Mouse (Mus musculus): Measurements from ENCODE around the gene Sdhd. TPM values are rescaled to one million over a fixed set of nuclear protein-coding genes. Genes with fewer than 3 reads are reported as not detected.
"Not testable (repeated sequence)": the region's sequence is repeated elsewhere in the genome, so short reads cannot be mapped to it uniquely, and the experiment has no call there.

The Sdhd gene
- total RNA-seq (2021): 100 to 1,000 TPM; 104 to 118 TPM
- long read RNA-seq, experiment 1, transcript Sdhd-201 (4 exons, 1,231 nt): major isoform, 127 of 172 reads
- long read RNA-seq, experiment 1, partial matches to known transcripts: 42 of 172 reads
- long read RNA-seq, experiment 1, other reads (novel, unspliced or antisense): 3 of 172 reads
- long read RNA-seq, experiment 2, transcript Sdhd-201 (4 exons, 1,231 nt): major isoform, 105 of 136 reads
- long read RNA-seq, experiment 2, partial matches to known transcripts: 29 of 136 reads
- long read RNA-seq, experiment 2, other reads (novel, unspliced or antisense): 2 of 136 reads

DNA sequence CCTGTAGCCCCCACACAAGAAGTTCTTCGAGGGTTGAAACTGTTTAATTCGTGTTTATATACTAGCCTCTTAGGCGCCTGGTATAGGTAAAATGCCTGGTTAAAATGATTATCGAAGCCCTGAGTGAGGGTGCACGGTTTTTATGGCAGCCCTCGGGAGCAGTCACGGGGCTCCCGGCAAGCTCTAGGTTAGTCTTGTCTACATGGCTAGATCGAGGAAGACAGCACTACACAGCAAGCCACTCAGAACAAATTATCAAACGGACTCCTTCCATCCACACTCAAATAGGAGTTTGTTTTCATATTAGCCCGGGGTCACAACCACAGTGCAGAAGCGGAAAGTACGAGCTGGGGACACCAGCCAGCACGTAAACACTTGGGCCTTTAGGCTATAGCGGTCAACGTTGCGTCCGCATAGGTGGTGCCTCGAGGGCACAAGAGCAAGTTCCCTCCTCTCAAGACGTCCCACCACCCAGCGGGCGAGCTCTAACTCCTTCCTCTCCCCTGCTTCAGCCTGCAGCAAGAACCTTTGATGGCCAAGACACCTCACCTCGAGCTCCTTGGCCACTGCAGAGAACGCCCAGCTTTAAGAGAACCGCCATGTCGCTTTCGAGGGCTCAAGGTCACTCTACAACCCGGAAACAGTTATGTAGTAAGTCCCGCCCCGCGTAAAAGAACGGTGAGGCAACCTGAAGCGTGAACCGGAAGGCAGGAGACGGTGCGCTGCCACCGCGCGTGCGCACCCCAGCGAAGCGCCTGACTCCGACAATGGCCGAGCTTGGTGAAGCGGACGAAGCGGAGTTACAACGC lies at the start of gene Sdhd, which contains the start of gene Timm8b:
TSS of gene Sdhd (minus strand) at position 624 of the 809 bp plus-strand sequence.
TSS of gene Timm8b (plus strand) at position 722 of the 809 bp plus-strand sequence.
- DNase-seq (ENCODE audit: low spot score in 2 of 2): peak; percentile 90 to 94

DNA sequence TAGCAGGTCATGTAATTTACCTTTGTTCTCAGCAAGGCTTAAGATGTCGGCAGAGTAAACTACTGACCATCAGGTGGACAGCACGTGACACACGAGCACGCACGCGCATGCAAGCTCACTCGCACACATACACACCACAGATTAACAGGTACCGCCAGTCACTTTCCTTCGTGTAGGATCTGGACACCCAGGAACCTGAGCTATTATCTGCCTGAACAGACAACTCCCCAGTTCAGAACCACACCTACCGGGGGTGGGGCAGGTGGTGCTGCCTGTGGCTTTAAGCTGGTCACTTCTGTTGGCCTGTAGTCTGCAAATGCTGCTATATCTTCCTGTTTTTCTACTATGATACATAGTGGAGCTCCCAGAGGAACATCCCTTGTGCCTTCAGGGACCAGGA lies 46.9 kb upstream of the Sdhd start:
- no peak for DNase-seq (ENCODE audit: low spot score in 2 of 2)

DNA sequence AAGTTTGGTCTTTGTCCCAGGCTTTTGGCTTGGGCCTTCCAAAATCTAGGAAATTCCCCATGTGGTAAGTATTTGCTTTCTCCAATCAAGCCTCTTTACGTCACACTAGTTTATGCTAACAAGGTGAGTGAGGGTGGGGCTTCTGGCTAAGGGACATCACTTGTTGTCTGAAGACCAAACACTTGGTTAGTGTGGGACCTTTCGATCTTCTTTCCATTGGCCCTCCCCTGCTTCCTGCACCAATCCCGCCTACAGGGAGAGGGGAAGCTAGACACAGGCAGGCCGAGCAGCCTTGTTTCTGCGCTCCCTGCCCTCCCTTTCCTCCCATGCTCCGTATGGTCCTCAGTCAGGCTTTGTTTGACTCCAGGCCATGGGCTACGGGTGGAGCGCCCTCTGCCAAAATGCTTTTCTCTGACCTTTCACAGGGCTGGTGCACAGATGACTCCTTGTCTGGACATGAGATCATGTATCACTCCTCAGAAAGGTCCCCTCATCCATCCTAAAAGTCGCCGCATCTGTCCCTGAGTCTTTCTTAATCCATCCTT lies 43.3 kb upstream of the Sdhd start:
- no peak for DNase-seq (ENCODE audit: low spot score in 2 of 2)

DNA sequence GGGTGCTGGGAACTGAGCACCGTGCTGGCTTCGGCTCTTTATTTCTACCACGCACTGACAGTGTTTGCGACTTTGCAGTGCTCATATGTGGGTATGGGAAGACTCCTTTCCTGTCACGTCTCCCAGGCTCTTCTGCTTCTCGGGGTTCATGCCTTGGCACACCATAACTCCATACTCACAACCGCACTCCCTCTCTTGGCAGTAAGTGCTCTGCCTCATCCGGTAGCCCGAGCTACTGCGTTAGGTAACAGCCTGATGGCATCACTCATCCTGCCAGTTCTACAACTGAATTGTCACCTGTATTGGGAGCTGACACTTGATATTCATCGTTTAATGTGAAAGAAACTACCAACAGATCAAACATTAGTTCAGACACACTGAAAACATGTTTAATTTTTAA lies 30.7 kb upstream of the Sdhd start:
- no peak for DNase-seq (ENCODE audit: low spot score in 2 of 2)

DNA sequence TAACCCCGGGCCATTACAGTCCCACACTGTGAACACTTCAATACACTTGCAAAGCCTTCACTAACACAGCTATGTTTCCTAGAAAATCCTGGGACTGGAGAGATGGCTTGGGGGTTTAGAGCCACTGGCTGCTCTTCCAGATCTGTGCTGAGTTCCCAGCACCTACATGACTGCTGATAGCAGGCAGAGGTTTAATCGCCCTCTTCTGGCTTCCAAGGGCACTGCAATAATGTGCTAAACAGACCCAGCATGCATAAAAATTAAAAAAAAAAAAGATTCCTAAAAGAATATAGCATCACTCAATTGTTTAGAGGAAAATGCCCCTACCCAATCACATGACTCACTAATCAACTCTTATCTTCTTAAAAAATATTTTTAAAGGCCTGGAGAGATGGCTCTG lies 29.4 kb upstream of the Sdhd start:
- no peak for DNase-seq (ENCODE audit: low spot score in 2 of 2)

DNA sequence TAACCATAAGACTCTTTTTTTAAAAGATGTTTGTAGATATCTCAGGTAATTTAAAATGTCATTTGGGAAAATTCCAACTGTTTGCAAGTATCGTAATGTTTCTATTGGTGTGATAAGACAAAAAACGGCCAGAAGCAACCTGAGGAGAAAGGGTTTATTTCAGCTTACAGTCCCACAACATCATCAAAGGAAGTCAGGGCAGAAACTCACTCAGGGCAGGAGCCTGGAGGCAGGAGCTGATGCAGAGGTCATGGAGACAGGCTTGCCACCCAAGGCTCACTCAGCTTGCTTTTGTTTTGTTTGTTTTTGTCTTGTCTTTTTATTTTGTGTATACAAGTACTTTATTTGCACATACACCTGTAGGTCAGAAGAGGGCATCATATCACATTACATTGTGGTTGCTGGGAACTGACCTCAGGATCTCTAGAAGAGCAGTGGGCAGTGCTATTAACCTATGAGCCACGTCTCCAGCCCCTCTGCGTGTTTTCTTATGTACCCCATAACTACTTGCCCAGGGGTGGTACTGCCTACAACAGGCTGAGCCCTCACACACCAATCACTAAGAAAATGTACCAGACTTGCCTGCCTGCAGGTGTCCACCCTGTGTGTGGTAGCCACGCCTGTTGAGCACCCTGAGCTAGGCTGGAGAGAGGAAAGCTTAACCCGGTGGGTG lies 28.5 kb upstream of the Sdhd start:
- DNase-seq (ENCODE audit: low spot score in 2 of 2): no peak

DNA sequence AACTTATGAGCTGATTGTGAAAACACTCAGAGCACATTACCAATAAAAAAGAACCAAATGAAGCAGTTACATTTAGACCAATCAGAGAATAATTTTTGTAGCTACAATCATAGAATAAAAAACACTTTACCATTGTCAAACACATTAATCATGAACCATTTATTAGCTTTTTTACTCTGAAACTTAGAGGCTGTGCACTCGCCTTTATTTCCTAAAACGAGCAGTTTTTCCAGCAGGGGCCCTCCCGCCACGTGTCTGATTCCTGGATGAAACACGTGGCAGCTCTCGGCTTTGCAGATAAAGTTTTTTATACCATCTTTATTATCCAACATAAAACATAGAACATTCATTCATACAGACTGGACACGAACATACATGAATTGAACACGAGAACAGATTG lies 27.3 kb upstream of the Sdhd start:
- not testable (repeated sequence) for DNase-seq (ENCODE audit: low spot score in 2 of 2)

DNA sequence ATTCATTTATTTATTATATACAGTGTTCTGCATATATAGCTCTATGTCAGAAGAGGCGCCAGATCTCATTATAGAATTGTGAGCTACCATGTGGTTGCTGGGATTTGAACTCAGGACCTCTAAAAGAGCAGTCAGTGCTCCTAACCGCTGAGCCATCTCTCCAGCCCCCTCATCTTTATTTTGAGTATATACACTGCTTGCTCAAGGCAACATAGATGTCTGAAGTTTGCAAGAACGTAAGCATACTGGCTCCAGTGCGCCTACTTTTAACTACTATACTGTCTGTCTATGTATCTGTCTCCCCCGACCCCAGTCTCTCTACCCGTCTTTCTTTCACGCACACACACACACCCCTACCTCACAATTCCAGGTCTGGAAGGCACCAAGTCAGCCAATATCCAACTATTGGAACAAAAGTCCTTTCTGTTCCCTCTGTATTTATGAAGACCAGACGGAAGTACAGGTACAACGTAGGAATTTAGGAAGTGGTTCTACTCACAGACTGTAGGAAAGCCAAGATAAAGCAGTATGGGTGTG lies 14.2 kb upstream of the Sdhd start:
- no peak for DNase-seq (ENCODE audit: low spot score in 2 of 2)

DNA sequence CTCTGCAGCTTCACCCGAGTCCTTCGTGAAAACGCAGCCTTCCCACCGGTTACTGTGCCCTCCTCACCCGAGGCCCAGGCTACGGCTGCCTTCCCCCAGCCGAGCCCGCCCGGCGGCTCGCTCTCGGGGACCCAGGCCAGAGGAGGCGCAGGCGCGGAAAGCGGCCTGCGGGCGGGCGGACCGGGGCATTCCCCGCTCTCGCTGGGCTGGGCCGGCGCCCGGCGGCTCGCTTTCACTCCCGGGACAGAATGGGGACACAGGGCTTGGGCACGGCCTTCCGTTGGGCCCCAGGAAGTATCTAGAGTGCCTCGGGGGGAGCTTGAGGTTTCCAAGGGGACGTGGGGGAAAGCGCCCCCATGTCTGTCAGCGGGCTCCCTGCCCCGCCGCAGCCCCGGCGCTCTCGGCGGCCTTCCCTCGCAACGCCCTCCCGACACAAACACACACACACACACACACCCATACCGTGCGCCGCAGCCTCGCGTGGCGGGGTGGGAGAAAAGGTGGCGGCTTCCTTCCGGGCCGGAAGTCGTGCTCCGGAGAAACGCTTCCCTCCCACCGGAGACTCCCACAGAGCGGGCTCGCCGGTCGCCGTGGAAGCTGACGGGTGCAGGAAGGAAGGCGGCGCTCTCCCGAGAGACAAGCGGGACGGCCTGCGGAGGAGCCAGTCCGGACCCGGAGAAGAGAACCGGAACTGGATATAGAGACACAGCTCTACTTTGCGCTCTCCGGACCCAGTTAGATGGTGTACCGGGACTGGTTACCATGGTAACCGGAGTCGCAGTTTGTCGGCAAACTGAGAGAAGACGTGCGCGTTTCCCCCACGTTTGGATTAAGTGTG lies 13.4 kb upstream of the Sdhd start, which contains the start of the genes Pih1d2 and Nkapd1:
TSS of gene Pih1d2 (plus strand) at position 556 of the 838 bp plus-strand sequence.
TSS of gene Nkapd1 (minus strand) at position 699 of the 838 bp plus-strand sequence.
- DNase-seq (ENCODE audit: low spot score in 2 of 2): peak; percentile 84 to 86

DNA sequence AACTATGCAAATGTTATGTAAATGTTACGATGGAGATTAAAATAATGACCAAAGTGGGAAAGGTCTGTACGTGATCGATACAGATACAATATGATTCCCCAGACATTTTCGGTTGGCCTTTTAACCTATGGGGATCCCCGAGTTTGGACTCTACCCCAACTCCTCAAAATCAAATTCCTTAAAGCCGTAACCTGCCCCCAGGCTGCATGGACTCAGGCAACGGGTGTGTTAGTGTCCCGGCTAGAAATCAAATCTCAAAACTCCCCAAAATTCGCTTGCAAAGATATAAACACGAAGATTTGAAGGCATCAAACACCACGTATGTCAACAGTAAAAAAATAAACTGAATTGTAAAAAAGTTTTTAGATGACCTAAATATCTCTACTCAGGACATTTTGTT lies 12.5 kb upstream of the Sdhd start:
- DNase-seq (ENCODE audit: low spot score in 2 of 2): no peak

DNA sequence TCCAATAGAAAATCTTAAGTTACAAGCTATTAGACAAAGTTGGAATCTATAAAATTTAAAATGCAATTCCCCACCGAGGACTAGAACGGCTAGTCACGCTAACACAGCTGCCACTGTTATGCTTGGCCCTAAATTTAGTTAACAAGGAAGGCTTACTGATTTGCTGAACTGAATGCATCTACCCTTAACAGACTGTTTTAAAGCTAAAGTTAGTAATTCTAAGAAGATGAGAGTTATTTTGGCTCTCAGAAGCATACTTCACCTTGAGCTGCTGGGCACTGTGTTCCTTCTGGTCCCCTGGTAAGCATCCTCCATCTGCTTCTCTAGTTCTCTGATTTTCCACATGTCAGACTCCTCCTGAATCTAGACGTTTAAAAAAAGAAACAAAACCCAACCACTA lies 8.5 kb upstream of the Sdhd start:
- DNase-seq (ENCODE audit: low spot score in 2 of 2): no peak

DNA sequence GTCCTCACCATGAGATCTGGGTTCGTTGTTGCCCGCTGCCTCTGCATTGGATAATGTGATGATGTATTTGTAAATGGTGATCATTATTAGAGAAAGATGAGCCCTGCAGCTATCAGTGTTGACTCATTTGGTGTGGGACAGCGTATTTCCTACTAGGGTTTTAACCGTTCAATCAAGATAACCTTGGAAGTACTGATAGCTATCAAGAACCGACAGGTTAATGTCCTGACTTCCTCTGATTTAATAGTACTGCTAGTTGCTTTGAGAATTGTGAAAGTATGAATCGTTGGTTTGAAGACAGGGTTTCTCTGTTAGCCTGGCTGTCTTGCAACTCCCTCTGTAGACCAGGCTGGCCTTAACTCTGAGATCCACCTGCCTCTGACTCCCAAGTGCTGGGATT lies 726 bp upstream of the Sdhd start:
- no peak for DNase-seq (ENCODE audit: low spot score in 2 of 2)

DNA sequence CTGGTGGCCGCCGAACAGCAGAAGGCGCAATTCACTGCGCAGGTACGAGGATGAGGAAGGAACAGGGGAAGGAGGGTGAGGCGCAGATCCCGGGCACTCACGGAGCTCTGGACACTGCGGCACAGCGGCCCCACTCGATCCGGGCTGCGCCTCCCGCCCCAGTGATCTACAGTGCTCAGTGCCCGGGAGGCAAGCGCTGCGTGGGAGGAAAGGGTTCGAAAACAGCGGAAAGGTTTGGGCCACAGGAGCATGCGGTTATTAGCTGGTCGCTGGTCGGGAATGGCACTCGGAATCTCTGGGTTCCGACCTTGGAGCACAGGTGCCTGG lies 349 bp upstream of the Sdhd start:
- DNase-seq (ENCODE audit: low spot score in 2 of 2): no peak

DNA sequence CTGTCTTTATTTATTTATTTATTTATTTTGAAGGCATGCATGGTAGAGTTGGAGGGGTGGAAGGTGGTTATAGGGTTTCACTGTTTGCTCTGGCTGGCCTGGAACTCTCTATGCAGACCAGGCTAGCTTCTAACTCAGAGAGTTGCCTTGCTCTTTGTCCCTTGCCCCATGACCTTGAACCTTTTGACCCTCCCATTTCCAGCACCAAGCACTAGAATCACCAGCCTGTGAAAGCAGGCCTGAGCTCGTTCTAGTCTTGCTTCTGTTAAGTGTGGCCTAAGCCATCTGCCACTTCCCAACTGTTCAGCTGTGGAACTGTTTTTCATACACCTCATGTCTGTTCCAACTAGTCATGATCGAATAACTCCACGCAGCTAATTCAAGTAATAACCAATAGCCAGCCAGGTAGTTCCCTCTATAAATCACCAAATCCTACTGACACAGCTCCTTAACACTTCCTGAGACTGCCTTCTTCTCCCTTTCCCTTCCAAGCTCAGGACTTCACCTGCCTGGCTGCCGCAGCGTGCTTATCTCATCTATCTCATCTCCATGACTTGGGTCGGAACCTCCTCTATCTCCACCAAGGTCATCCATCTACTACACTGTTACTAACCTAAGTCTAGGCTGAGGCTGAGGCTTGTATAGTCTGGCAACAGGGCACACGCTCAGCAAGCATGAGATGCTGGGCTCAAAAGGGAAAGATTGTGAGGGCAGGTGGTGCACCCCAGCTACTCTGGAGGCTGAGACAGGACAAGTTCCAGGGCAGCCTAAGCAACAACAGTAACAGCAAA lies 1.4 kb downstream of the Sdhd start:
- DNase-seq (ENCODE audit: low spot score in 2 of 2): no peak

DNA sequence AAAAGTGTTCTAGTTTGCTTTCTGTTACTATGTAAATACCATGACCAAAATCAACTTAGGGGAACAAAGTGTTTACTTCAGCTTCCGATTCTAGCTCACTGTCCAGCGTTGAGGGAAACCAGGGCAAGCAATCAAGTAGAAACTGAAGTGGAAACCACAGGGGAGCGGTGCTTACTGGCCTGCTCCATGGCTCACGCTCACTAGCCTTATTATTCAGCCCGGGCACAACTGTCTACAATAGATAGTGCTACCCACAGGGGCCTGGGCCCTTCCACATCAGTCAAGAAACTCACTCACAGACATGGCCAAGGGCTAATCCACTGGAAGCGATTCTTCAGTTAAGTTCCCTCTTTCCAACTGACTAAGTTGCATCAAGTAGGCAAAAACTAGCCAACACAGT lies 2.1 kb downstream of the Sdhd start:
- no peak for DNase-seq (ENCODE audit: low spot score in 2 of 2)

DNA sequence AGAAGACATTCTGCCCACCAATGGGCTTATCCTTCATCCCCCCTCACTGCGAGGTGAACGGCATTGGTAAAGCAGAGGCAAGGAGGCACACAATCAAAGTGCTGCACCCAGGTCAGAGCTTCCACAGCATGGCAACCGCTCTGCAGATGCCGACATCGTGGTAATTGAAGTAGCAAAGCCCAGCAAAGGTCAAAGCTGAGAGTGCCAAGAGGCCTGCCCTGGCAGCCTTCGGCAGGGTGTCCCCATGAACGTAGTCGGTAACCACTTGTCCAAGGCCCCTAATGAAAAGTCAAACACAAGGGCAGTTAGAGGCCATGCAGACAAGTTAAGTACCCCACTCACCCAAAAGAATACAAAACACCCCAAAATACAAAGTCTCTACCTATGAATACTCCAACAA lies 6.6 kb downstream of the Sdhd start:
- no peak for DNase-seq (ENCODE audit: low spot score in 2 of 2)

DNA sequence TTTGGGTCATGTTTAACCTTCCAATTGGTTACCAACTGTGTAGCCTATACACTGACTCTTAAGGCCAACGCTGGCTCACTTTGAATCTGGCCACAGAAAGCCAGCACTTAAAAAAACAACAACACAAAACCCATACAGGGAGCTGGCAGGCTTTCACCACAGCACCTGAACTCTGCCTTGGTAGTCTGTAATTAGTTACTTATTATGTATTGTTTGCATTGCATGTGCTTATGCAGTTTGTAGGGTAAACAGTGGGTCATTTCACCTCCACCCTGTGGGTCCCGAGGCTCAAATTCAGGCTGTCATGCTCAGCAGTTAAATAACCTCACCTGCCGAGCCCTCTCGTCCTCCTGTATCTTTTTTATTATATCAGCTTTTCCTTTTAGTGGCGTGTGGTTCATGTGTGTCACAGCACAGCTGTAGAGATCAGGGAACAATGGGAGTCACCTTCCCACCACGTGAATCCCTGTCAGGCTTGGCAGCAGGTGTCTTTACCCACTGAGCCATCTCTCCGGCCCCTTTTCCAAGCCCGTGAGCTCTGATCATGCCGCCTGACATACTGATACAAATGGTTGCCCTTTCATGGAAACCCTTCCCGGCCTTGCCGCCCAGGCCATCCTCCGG lies 8.7 kb downstream of the Sdhd start:
- DNase-seq (ENCODE audit: low spot score in 2 of 2): no peak

DNA sequence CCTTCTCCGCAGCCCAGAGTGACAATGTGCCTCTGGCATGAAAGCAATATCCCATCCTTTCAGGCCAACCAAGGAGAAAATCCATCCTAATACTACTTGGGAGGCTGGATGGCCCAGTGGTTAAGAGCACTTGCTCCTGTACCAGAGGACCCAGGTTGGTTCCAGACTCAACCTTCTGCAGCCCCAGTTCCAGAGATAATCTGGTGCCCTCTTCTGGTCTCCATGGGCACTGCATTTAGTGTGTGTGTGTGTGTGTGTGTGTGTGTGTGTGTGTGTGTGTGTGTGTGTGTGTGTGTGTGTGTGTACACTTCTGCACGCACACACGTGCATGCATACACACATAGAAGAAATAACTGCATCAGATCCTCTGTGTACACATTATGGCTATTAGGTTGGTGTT lies 10.1 kb downstream of the Sdhd start:
- peak; percentile 10 to 36 for DNase-seq (ENCODE audit: low spot score in 2 of 2)

DNA sequence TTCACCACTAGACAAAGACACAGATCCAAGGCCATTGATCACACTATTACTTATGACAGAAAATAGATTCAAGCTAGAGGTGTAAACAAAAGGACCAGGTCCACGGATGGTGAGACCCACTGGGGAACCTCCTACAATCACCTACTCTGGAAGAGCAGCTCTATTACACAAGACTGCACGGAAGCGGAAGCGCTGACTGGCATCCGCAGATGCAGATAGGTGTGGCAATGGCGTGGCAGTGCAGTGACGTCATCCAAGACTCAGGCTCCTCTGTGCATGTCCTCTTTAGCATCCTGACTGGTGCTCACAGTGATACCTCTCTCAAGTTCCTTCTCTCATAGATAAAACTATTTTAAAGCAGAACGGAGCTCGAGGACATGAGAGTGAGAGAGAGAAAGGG lies 10.7 kb downstream of the Sdhd start:
- no peak for DNase-seq (ENCODE audit: low spot score in 2 of 2)
